Comparison of ENCODE assay signal across 13 mouse cellular contexts in the genomic region with DNA sequence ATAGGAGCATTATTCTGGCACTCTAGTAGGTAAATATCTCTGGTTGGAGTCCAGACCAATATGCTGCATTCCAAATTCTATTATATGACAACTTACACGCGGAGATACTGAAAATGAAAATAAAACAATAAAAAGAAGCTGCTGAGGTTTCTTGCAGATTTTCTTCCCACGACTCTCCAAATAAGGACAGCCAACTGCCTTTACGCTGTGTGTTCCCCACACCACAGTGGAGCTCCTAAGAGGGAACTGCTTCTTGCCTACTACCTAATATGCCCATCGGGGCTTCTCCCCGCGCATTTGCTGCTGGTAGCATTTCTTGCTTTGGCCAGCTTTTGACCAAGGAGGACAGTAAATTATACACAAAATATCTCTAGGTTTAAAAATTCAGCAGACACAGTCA.
A peak's percentile ranks its signal among the peaks of the same experiment; 100 is the strongest.
DNase-seq lines count a peak whose midpoint lies in the region; ATAC-seq and TF ChIP-seq lines count a peak whose summit lies in the region.
"Had no signal": no experiment of that assay in that cellular context is flagged by ENCODE, and none has a peak within 500 bp of the region (broad histone marks: within the 10 kb centered on the region; RNA-seq: fewer than 3 reads in every experiment).

No protein-coding gene starts in this region.

- TF ChIP-seq POLR2A in small intestine, adult 2 months (IDR thresholded peaks at IDR 0.05; ENCODE audit: low read depth, low read length), result no peak

- 82% methylated on average over 7 of the region's 7 CpGs for WGBS in heart, embryonic 13.5 days
- 91% methylated on average over 7 of the region's 7 CpGs for WGBS in heart, embryonic 10.5 days
- 86% methylated on average over 7 of the region's 7 CpGs for WGBS in lung, embryonic 14.5 days
- 79% methylated on average over 7 of the region's 7 CpGs for WGBS in heart, embryonic 16.5 days
- 74% methylated on average over 7 of the region's 7 CpGs for WGBS in small intestine, adult 2 months

- H3K4me1 ChIP-seq in heart, embryonic 13.5 days, result peaks cover 62% of the 10 kb centered on the region
- peaks cover 36% of the 10 kb centered on the region for H3K4me1 ChIP-seq in heart, embryonic 10.5 days
- peaks cover 22% of the 10 kb centered on the region for H3K4me1 ChIP-seq in lung, embryonic 14.5 days (ENCODE audit: insufficient read depth)
- peaks cover 36% of the 10 kb centered on the region for H3K4me1 ChIP-seq in heart, embryonic 16.5 days (ENCODE audit: control insufficient read depth, insufficient read depth, low read length)
- peaks cover 5% of the 10 kb centered on the region; the same call in 1 of the 2 replicates for H3K4me1 ChIP-seq in small intestine, adult 2 months (ENCODE audit: control insufficient read depth, insufficient read depth, insufficient read length, low read length)

- no peaks in the 10 kb centered on the region for H3K9me3 ChIP-seq in heart, embryonic 13.5 days
- H3K9me3 ChIP-seq in heart, embryonic 10.5 days, result peaks cover 7% of the 10 kb centered on the region; the same call in 1 of the 2 replicates
- H3K9me3 ChIP-seq in lung, embryonic 14.5 days (ENCODE audit: low read depth, low read length), result no peaks in the 10 kb centered on the region
- no peaks in the 10 kb centered on the region for H3K9me3 ChIP-seq in heart, embryonic 16.5 days (replicated peaks; ENCODE audit: control insufficient read depth, low read length)
- H3K9me3 ChIP-seq: neural tube, embryonic 12.5 days had no signal

- peak overlapping the region; percentile 48 for H3K4me3 ChIP-seq in heart, embryonic 13.5 days
- H3K4me3 ChIP-seq in heart, embryonic 10.5 days, result no peak overlapping the region
- peak overlapping the region; percentile 33 for H3K4me3 ChIP-seq in lung, embryonic 14.5 days (ENCODE audit: low read depth, low read length)
- peak overlapping the region; percentile 52 for H3K4me3 ChIP-seq in heart, embryonic 16.5 days (ENCODE audit: low read length)
- peak overlapping the region; percentile 54 for H3K4me3 ChIP-seq in small intestine, adult 2 months (ENCODE audit: low read depth, low read length)
- H3K4me3 ChIP-seq: neural tube, embryonic 12.5 days had no signal

- no peak for ATAC-seq in heart, embryonic 13.5 days (ENCODE audit: extremely low read depth, insufficient number of reproducible peaks, low FRiP score, low TSS enrichment)
- no peak for ATAC-seq in lung, embryonic 14.5 days (ENCODE audit: insufficient read depth)
- ATAC-seq in heart, embryonic 16.5 days (replicated peaks; ENCODE audit: extremely low read depth, insufficient read depth, low FRiP score), result no peak

- peak overlapping the region; percentile 67 for H3K4me2 ChIP-seq in heart, embryonic 13.5 days
- peak overlapping the region; percentile 60 for H3K4me2 ChIP-seq in lung, embryonic 14.5 days
- H3K4me2 ChIP-seq in heart, embryonic 16.5 days (ENCODE audit: low read depth, low read length), result peak overlapping the region; percentile 70
- H3K4me2 ChIP-seq: neural tube, embryonic 12.5 days had no signal

- peaks cover 22% of the 10 kb centered on the region for H3K36me3 ChIP-seq in heart, embryonic 13.5 days
- H3K36me3 ChIP-seq in heart, embryonic 10.5 days, result peaks cover 19% of the 10 kb centered on the region
- H3K36me3 ChIP-seq in lung, embryonic 14.5 days (ENCODE audit: insufficient read depth), result no peaks in the 10 kb centered on the region; the same call in 1 of the 2 replicates
- peaks cover 8% of the 10 kb centered on the region for H3K36me3 ChIP-seq in heart, embryonic 16.5 days (ENCODE audit: control insufficient read depth, insufficient read depth)
- H3K36me3 ChIP-seq in small intestine, adult 2 months (ENCODE audit: control insufficient read depth, insufficient read depth, low read length), result 0 out of 2 replicates have a peak, but pooled peaks cover 4% of the 10 kb centered on the region

- H3K27ac ChIP-seq in heart, embryonic 13.5 days (replicated peaks), result peak overlapping the region; percentile 98
- no peak overlapping the region for H3K27ac ChIP-seq in heart, embryonic 10.5 days
- peak overlapping the region; percentile 97; the same call in 1 of the 2 replicates for H3K27ac ChIP-seq in lung, embryonic 14.5 days (ENCODE audit: low read depth)
- H3K27ac ChIP-seq in heart, embryonic 16.5 days (ENCODE audit: low read length), result peak overlapping the region; percentile 52; the same call in 1 of the 2 replicates
- peak overlapping the region; percentile 59 for H3K27ac ChIP-seq in small intestine, adult 2 months (ENCODE audit: insufficient read depth, low read depth, low read length)
- H3K27ac ChIP-seq: liver, embryonic 14.5 days; neural tube, embryonic 12.5 days had no signal

- DNase-seq in heart, embryonic 10.5 days (ENCODE audit: low spot score), result no peak
- no peak for DNase-seq in lung, embryonic 14.5 days
- DNase-seq in lung, postnatal 10 days, result no peak
- DNase-seq in urinary bladder, postnatal 14 days (ENCODE audit: low spot score), result no peak
- no peak for DNase-seq in adrenal gland, postnatal 14 days
- DNase-seq: adrenal gland, adult 2 months; kidney, postnatal 14 days; midbrain, embryonic 14.5 days had no signal

- H3K9ac ChIP-seq in heart, embryonic 13.5 days, result peak overlapping the region; percentile 81
- H3K9ac ChIP-seq in lung, embryonic 14.5 days, result peak overlapping the region; percentile 57
- H3K9ac ChIP-seq in heart, embryonic 16.5 days (ENCODE audit: low read length), result peak overlapping the region; percentile 18
- H3K9ac ChIP-seq: liver, embryonic 14.5 days; neural tube, embryonic 12.5 days had no signal

- H3K27me3 ChIP-seq in heart, embryonic 13.5 days (replicated peaks), result no peaks in the 10 kb centered on the region
- no peaks in the 10 kb centered on the region for H3K27me3 ChIP-seq in heart, embryonic 10.5 days (ENCODE audit: insufficient read depth, poor library complexity, severe bottlenecking)
- H3K27me3 ChIP-seq in lung, embryonic 14.5 days (ENCODE audit: insufficient read depth, low read length), result no peaks in the 10 kb centered on the region
- H3K27me3 ChIP-seq in heart, embryonic 16.5 days (ENCODE audit: control insufficient read depth, insufficient read depth, low read length), result no peaks in the 10 kb centered on the region
- H3K27me3 ChIP-seq in small intestine, adult 2 months (ENCODE audit: control insufficient read depth, insufficient read depth, low read length), result no peaks in the 10 kb centered on the region
- H3K27me3 ChIP-seq: neural tube, embryonic 12.5 days had no signal

- no peak for TF ChIP-seq CTCF in lung, embryonic 14.5 days (IDR thresholded peaks at IDR 0.05; ENCODE audit: low read depth)
- TF ChIP-seq CTCF in small intestine, adult 2 months (IDR thresholded peaks at IDR 0.05; ENCODE audit: extremely low read depth, insufficient read length, insufficient replicate concordance, low read depth, low read length), result no peak

Comparison
In these comparisons a context has a peak if more than half of its experiments do, and no peak if none do; other contexts are left out.
1. H3K9ac ChIP-seq: peak in every context shown above with its lines; median percentile 81 in heart, embryonic 13.5 days; 57 in lung, embryonic 14.5 days; 18 in heart, embryonic 16.5 days.